Mouse (Mus musculus): ENCODE measurements around the gene Ssc4d. TPM values are rescaled to one million over a fixed set of nuclear protein-coding genes. Genes with fewer than 3 reads are reported as not detected.

Ssc4d gene
- polyA plus RNA-seq, 1 experiment = 4.3 TPM

GRCm38 (mm10) chr5:136007745-136008144, 33.4 kb upstream of the Ssc4d start:
- 67% methylated on average over 7 of the region's 7 CpGs for WGBS
- TF ChIP-seq POLR2A (IDR thresholded peaks at IDR 0.05; ENCODE audit: low read depth, low read length) (no peak), CTCF (conservative IDR thresholded peaks at IDR 0.05; ENCODE audit: insufficient read depth, insufficient read length, low read depth, low read length) (no peak)

GRCm38 (mm10) chr5:136004537-136004936, 30.2 kb upstream of the Ssc4d start:
- Histone ChIP-seq H3K4me3 (ENCODE audit: insufficient read depth, low read depth, low read length) (no peak overlapping the region), H3K27me3 (replicated peaks; ENCODE audit: control insufficient read depth, insufficient read depth, low read length) (no peaks in the 10 kb centered on the region), H3K4me1 (ENCODE audit: control insufficient read depth, insufficient read depth, low read length) (no peaks in the 10 kb centered on the region), H3K36me3 (ENCODE audit: control insufficient read depth, insufficient read depth, low read length) (no peaks in the 10 kb centered on the region), H3K27ac (ENCODE audit: insufficient read depth, low read depth, low read length) (no peak overlapping the region)
- no peak for TF ChIP-seq POLR2A (IDR thresholded peaks at IDR 0.05; ENCODE audit: low read depth, low read length)
- no peak for TF ChIP-seq CTCF (conservative IDR thresholded peaks at IDR 0.05; ENCODE audit: insufficient read depth, insufficient read length, low read depth, low read length)
- DNase-seq = no peak
- 60% methylated on average over 4 of the region's 4 CpGs for WGBS

More at GRCm38 (mm10) chr5:136007745-136008144, 33.4 kb upstream of the Ssc4d start:
- DNase-seq = no peak
- Histone ChIP-seq H3K4me3 (ENCODE audit: insufficient read depth, low read depth, low read length) (no peak overlapping the region), H3K27me3 (replicated peaks; ENCODE audit: control insufficient read depth, insufficient read depth, low read length) (no peaks in the 10 kb centered on the region), H3K4me1 (ENCODE audit: control insufficient read depth, insufficient read depth, low read length) (no peaks in the 10 kb centered on the region), H3K27ac (ENCODE audit: insufficient read depth, low read depth, low read length) (no peak overlapping the region), H3K36me3 (ENCODE audit: control insufficient read depth, insufficient read depth, low read length) (no peaks in the 10 kb centered on the region; the same call in 1 of the 2 replicates)

GRCm38 (mm10) chr5:136002751-136003151, 28.4 kb upstream of the Ssc4d start:
- no peaks in the 10 kb centered on the region for H3K36me3 ChIP-seq (ENCODE audit: control insufficient read depth, insufficient read depth, low read length)
- H3K4me3 ChIP-seq (ENCODE audit: insufficient read depth, low read depth, low read length) = no peak overlapping the region
- H3K4me1 ChIP-seq (ENCODE audit: control insufficient read depth, insufficient read depth, low read length) = no peaks in the 10 kb centered on the region
- TF ChIP-seq CTCF (conservative IDR thresholded peaks at IDR 0.05; ENCODE audit: insufficient read depth, insufficient read length, low read depth, low read length) (no peak), POLR2A (IDR thresholded peaks at IDR 0.05; ENCODE audit: low read depth, low read length) (no peak)
- WGBS = 45% methylated on average over 3 of the region's 3 CpGs
- 0 out of 2 replicates have a peak overlapping the region, but pooled peaks have one; percentile 12 for H3K27ac ChIP-seq (ENCODE audit: insufficient read depth, low read depth, low read length)
- no peaks in the 10 kb centered on the region for H3K27me3 ChIP-seq (replicated peaks; ENCODE audit: control insufficient read depth, insufficient read depth, low read length)
- DNase-seq = no peak

GRCm38 (mm10) chr5:136002325-136002724, 28.0 kb upstream of the Ssc4d start:
- Histone ChIP-seq H3K4me3 (ENCODE audit: insufficient read depth, low read depth, low read length) (no peak overlapping the region), H3K27ac (ENCODE audit: insufficient read depth, low read depth, low read length) (no peak overlapping the region), H3K4me1 (ENCODE audit: control insufficient read depth, insufficient read depth, low read length) (no peaks in the 10 kb centered on the region), H3K27me3 (replicated peaks; ENCODE audit: control insufficient read depth, insufficient read depth, low read length) (no peaks in the 10 kb centered on the region), H3K36me3 (ENCODE audit: control insufficient read depth, insufficient read depth, low read length) (no peaks in the 10 kb centered on the region)
- WGBS = 50% methylated on average over 2 of the region's 2 CpGs
- DNase-seq = no peak
- no peak for TF ChIP-seq POLR2A (IDR thresholded peaks at IDR 0.05; ENCODE audit: low read depth, low read length)
- TF ChIP-seq CTCF (conservative IDR thresholded peaks at IDR 0.05; ENCODE audit: insufficient read depth, insufficient read length, low read depth, low read length) = no peak

- H3K36me3 ChIP-seq (ENCODE audit: control insufficient read depth, insufficient read depth, low read length) = no peaks in the 10 kb centered on the region
- WGBS = 91% methylated on average over 6 of the region's 6 CpGs
- no peaks in the 10 kb centered on the region for H3K27me3 ChIP-seq (replicated peaks; ENCODE audit: control insufficient read depth, insufficient read depth, low read length)
- no peak overlapping the region for H3K4me3 ChIP-seq (ENCODE audit: insufficient read depth, low read depth, low read length)
- TF ChIP-seq POLR2A (IDR thresholded peaks at IDR 0.05; ENCODE audit: low read depth, low read length) = no peak
- no peak for TF ChIP-seq CTCF (conservative IDR thresholded peaks at IDR 0.05; ENCODE audit: insufficient read depth, insufficient read length, low read depth, low read length)
- no peak overlapping the region for H3K27ac ChIP-seq (ENCODE audit: insufficient read depth, low read depth, low read length)
- H3K4me1 ChIP-seq (ENCODE audit: control insufficient read depth, insufficient read depth, low read length) = no peaks in the 10 kb centered on the region
- no peak for DNase-seq
These were observed 26.9 kb upstream of the Ssc4d start for GRCm38 (mm10) chr5:136001222-136001621.

GRCm38 (mm10) chr5:135996162-135996561, 21.8 kb upstream of the Ssc4d start:
- DNase-seq = no peak
- Histone ChIP-seq H3K36me3 (ENCODE audit: control insufficient read depth, insufficient read depth, low read length) (no peaks in the 10 kb centered on the region), H3K4me1 (ENCODE audit: control insufficient read depth, insufficient read depth, low read length) (no peaks in the 10 kb centered on the region; the same call in 1 of the 2 replicates), H3K27me3 (replicated peaks; ENCODE audit: control insufficient read depth, insufficient read depth, low read length) (no peaks in the 10 kb centered on the region), H3K4me3 (ENCODE audit: insufficient read depth, low read depth, low read length) (no peak overlapping the region), H3K27ac (ENCODE audit: insufficient read depth, low read depth, low read length) (no peak overlapping the region)
- WGBS = 80% methylated on average over 8 of the region's 8 CpGs
- TF ChIP-seq CTCF (conservative IDR thresholded peaks at IDR 0.05; ENCODE audit: insufficient read depth, insufficient read length, low read depth, low read length) (no peak), POLR2A (IDR thresholded peaks at IDR 0.05; ENCODE audit: low read depth, low read length) (no peak)

- Histone ChIP-seq H3K4me1 (ENCODE audit: control insufficient read depth, insufficient read depth, low read length) (no peaks in the 10 kb centered on the region; the same call in 1 of the 2 replicates), H3K4me3 (ENCODE audit: insufficient read depth, low read depth, low read length) (peak within 1 kb of the TSS; percentile 88), H3K27me3 (replicated peaks; ENCODE audit: control insufficient read depth, insufficient read depth, low read length) (no peaks in the 10 kb centered on the region), H3K36me3 (ENCODE audit: control insufficient read depth, insufficient read depth, low read length) (no peaks in the 10 kb centered on the region), H3K27ac (ENCODE audit: insufficient read depth, low read depth, low read length) (no peak within 1 kb of the TSS)
- TF ChIP-seq CTCF (conservative IDR thresholded peaks at IDR 0.05; ENCODE audit: insufficient read depth, insufficient read length, low read depth, low read length) (0 out of 2 replicates have a peak, but pooled peaks have one; percentile 5), POLR2A (IDR thresholded peaks at IDR 0.05; ENCODE audit: low read depth, low read length) (peak; percentile 89)
- peak; percentile 93 for DNase-seq
- 1% methylated on average over 46 of the region's 47 CpGs for WGBS
These were observed 20.7 kb upstream of the Ssc4d start, which contains the start of gene Dtx2 for GRCm38 (mm10) chr5:135994725-135995687. TSS of gene Dtx2 (plus strand) at chr5:135994800.
